Mouse (Mus musculus) brain, embryonic 14.5 days (tissue): ENCODE measurements at regions not wholly inside any gene's neighbourhood (a gene's known extent, or its start where the extent isn't known, plus 50 kb on each side); places are given as distances from the start of the nearest gene placed in this dataset.

Experiments
- DNase-seq: peaks from one replicate; pipeline ENCODE4 v3.0.0-alpha.2; 2011; ENCODE audit warnings: low read depth
- CTCF ChIP-seq: fragments of 200-500 bp; IDR thresholded peaks from 2 replicates; pipeline ENCODE4 v1.5.1; 2012; ENCODE audit warnings: inconsistent platforms, mild to moderate bottlenecking, moderate library complexity, borderline replicate concordance; ENCODE audit not compliant: insufficient read depth, insufficient read length; ENCODE audit errors: extremely low read depth
- POLR2A ChIP-seq: fragments of 200-500 bp; IDR thresholded peaks from 2 replicates; pipeline ENCODE4 v1.6.1; 2012; ENCODE audit warnings: mild to moderate bottlenecking, inconsistent platforms, borderline replicate concordance; ENCODE audit not compliant: poor library complexity, insufficient read depth, insufficient read length, severe bottlenecking; ENCODE audit errors: extremely low read depth

- DNase-seq = no peak
- TF ChIP-seq CTCF (no peak), POLR2A (no peak)
These were observed 158.7 kb upstream of the Krr1 start for GRCm38 (mm10) chr10:111813736-111814135.

DNA sequence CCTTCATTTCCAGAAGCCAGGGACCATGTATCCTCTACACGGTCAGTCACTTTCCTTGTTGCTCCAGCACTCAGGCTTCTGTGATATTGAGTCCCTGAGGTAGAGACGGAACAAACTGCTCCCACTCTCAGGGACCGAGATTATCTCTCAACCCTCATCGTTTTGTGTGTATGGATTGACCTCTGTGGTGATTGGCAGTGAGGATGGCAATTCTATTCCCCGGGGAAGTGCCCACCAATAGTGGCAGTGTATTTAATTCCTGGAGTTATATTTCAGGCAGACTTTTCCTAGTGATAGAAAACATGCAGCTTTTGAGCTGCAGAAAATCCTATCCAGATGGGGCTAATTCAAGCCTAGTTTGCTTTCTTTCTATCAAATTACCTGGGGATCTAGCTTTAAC lies 157.8 kb upstream of the Krr1 start:
- no peak for DNase-seq
- TF ChIP-seq POLR2A (no peak), CTCF (no peak)

DNA sequence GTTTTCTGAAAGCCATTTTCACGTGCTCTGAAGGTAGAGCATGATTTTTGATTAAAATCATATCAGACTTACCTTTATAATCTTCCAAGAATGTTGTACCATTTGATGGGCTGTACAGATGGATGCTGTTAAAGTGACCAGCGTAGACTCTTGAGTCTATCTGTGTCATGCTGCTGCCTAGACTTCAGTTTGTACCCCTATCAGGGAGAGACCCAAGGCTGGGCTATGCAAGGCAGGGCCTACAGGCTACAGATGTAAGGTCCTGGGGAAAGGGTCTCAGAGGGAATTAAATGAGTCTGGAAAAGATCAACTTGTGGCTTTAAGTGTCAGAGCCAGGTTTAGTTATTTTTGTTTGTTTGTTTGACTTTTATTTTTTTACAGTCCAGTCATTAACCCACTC lies 157.3 kb upstream of the Krr1 start:
- DNase-seq = no peak
- no peak for TF ChIP-seq CTCF

- TF ChIP-seq CTCF (no peak), POLR2A (no peak)
- peak; percentile 82 for DNase-seq
These were observed 156.5 kb upstream of the Krr1 start for GRCm38 (mm10) chr10:111815821-111816599.

- TF ChIP-seq POLR2A (no peak), CTCF (no peak)
- no peak for DNase-seq
These were observed 152.6 kb upstream of the Krr1 start for GRCm38 (mm10) chr10:111819755-111820451.

DNA sequence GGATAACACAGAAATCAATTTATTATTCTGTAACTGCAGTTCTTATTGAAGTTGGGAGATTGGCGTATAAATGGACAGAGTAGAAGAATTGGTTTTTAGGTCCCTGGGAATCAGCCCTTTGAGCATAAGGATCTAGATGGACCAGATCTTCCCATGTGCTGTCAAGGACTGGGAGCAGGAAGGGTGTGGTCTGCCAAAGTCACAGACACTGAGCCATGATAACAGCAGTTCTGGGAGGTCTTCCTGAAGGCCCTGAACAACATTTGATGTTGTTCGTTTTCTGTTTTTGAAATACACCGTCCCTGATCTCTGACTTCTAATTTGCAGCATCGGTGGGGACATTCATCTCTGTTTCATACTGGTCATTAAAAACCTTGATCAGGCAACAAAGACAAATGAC lies 147.6 kb upstream of the Krr1 start:
- no peak for DNase-seq

DNA sequence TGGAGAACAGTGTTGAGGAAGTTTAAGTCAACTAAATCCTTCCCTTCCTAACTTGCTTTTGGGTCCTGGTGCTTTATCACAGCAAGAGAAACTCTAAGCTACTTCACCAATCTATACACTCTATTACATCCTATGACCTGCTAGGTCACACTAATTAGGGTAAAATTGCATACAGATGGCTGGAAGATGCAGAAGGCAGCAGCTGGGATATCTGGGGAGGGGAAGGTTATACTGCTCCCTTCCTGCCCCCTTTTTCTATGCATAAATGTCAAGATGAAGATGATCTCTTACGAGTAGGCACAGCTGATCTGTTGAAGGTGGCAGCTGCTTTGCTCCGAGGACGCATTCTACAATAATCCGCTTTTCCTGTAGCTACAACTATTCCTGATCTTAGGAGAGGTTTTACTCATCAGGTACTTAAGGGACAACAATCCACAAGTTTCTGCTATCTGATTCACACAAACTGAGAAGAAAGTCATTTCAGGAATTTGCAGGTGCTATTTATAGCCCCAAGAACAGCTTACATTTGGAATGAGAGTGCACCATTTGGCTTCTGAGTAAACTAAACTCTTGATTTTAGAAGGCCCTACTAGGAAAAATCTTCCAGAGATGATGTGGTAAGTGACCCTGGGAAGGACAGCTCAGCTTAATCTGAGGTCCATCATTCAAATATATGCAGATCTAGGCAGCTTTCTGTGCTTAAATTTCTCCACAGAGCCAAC lies 146.3 kb upstream of the Krr1 start:
- no peak for DNase-seq
- TF ChIP-seq CTCF = no peak
- TF ChIP-seq POLR2A = no peak

More for the DNA sequence above, 147.6 kb upstream of the Krr1 start:
- TF ChIP-seq CTCF (no peak), POLR2A (no peak)

GRCm38 (mm10) chr10:111827246-111827645 lies 145.2 kb upstream of the Krr1 start:
- no peak for DNase-seq
- TF ChIP-seq CTCF (no peak), POLR2A (no peak)

DNA sequence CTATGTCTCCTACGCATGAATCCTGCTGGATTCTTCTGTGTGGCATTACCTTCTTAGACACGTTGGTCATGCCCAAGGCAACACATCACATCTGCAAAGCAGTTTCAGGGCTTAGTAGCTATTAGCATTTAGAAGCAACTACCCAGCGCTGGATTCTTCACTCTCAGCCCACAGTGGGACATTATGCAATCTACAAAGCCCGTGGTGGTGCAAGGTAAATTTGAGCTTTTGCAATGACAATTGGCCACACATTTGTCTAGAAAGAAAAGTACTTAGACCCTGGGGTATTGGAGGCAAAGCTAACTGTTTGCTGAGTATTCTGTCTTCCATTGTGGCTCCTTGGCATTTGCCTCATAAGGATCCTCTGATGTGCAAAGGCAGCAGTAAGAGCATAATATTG lies 144.5 kb upstream of the Krr1 start:
- DNase-seq = no peak

GRCm38 (mm10) chr10:111828610-111829009 lies 143.9 kb upstream of the Krr1 start:
- no peak for TF ChIP-seq POLR2A
- TF ChIP-seq CTCF = no peak
- no peak for DNase-seq

More for the DNA sequence above, 144.5 kb upstream of the Krr1 start:
- TF ChIP-seq POLR2A (no peak), CTCF (no peak)

DNA sequence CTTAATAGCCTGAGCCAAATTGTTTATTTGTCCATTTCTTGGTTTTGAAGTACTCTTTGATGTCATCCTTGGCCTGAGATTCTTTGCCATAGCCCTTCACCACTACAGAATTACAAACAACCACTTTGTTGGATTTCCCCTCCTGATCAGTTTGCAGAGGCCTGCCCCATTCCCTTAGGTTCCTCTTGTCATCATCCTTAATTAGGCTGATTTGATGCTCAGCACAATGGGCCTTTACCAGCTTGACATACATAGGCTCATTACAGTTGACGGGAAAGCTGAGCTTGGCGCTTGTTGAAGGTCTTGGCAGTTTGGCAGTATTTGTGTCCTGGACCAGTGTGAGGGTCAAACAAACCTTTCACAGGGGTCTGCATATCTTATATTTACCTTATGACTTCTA lies 143.2 kb upstream of the Krr1 start:
- TF ChIP-seq CTCF = no peak
- no peak for TF ChIP-seq POLR2A
- DNase-seq = peak; percentile 65
